Mouse (Mus musculus): ENCODE data around the gene Eps15l1. TPM values are rescaled to one million over a fixed set of nuclear protein-coding genes. Genes with fewer than 3 reads are reported as not detected.

Gene Eps15l1
- polyA plus RNA-seq, 1 experiment, result 3.2 TPM

- peaks cover 54% of the 10 kb centered on the region for H3K36me3 ChIP-seq (ENCODE audit: control insufficient read depth)
- H3K4me1 ChIP-seq (ENCODE audit: control insufficient read depth), result peaks cover 13% of the 10 kb centered on the region
- peaks cover 3% of the 10 kb centered on the region for H3K9me3 ChIP-seq (ENCODE audit: control insufficient read depth, low read length)
- TF ChIP-seq TAL1 (IDR thresholded peaks at IDR 0.05; ENCODE audit: low read length) (no peak), GATA1 (IDR thresholded peaks at IDR 0.05; ENCODE audit: low read length) (no peak)
- no peak overlapping the region for H3K4me3 ChIP-seq (replicated peaks)
- no peaks in the 10 kb centered on the region for H3K27me3 ChIP-seq (ENCODE audit: control insufficient read depth)
These were observed 32.6 kb upstream of the Eps15l1 start for GRCm38 (mm10) chr8:72453904-72454303.

GRCm38 (mm10) chr8:72451516-72451915, 30.3 kb upstream of the Eps15l1 start:
- TF ChIP-seq GATA1 (IDR thresholded peaks at IDR 0.05; ENCODE audit: low read length), result no peak
- no peak for TF ChIP-seq TAL1 (IDR thresholded peaks at IDR 0.05; ENCODE audit: low read length)
- Histone ChIP-seq H3K27me3 (ENCODE audit: control insufficient read depth) (no peaks in the 10 kb centered on the region), H3K4me3 (replicated peaks) (no peak overlapping the region), H3K9me3 (ENCODE audit: control insufficient read depth, low read length) (peaks cover 3% of the 10 kb centered on the region), H3K4me1 (ENCODE audit: control insufficient read depth) (peaks cover 14% of the 10 kb centered on the region), H3K36me3 (ENCODE audit: control insufficient read depth) (peaks cover 46% of the 10 kb centered on the region)

GRCm38 (mm10) chr8:72445071-72445470, 23.8 kb upstream of the Eps15l1 start:
- peaks cover 30% of the 10 kb centered on the region for H3K4me1 ChIP-seq (ENCODE audit: control insufficient read depth)
- no peaks in the 10 kb centered on the region for H3K9me3 ChIP-seq (ENCODE audit: control insufficient read depth, low read length)
- no peak overlapping the region for H3K4me3 ChIP-seq (replicated peaks)
- peaks cover 12% of the 10 kb centered on the region for H3K36me3 ChIP-seq (ENCODE audit: control insufficient read depth)
- no peak for TF ChIP-seq GATA1 (IDR thresholded peaks at IDR 0.05; ENCODE audit: low read length)
- no peaks in the 10 kb centered on the region for H3K27me3 ChIP-seq (ENCODE audit: control insufficient read depth)

- H3K27me3 ChIP-seq (ENCODE audit: control insufficient read depth), result no peaks in the 10 kb centered on the region
- H3K4me3 ChIP-seq (replicated peaks), result peak overlapping the region; percentile 60
- peaks cover 2% of the 10 kb centered on the region for H3K36me3 ChIP-seq (ENCODE audit: control insufficient read depth)
- H3K4me1 ChIP-seq (ENCODE audit: control insufficient read depth), result peaks cover 28% of the 10 kb centered on the region
- TF ChIP-seq GATA1 (IDR thresholded peaks at IDR 0.05; ENCODE audit: low read length) (no peak), TAL1 (IDR thresholded peaks at IDR 0.05; ENCODE audit: low read length) (no peak)
- H3K9me3 ChIP-seq (ENCODE audit: control insufficient read depth, low read length), result no peaks in the 10 kb centered on the region
These were observed 22.7 kb upstream of the Eps15l1 start for GRCm38 (mm10) chr8:72443994-72444350.

DNA sequence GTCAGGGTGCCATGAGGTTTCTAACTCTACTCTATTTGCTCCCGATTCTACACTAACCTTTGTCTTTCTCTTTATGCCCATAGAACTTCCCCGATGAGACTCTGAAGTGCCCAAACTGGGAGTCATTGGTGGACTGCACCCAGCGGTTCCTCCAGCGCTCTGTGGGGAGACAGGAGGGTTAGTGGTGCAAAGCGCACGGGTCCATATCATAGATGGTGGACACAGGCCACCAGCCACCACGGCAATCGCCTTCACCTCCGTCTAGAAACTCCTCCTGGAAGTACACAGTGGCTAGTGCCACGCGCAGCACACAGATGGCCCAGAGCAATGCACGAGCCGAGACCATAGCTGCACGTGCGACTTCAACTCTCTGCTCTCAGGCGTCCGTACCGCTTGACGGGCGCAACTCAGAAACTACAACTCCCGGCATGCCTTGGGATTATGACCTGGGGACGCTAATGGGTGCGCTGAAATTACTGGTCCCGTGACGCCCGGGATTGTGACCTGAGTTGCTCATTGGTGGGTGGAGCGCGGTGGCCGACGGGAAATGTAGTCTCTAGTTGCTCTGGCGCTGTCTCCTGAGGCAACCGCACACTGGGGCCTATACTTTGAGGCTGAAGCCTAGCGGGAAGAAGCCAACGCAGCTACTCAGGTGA, 22.2 kb upstream of the Eps15l1 start, which contains the start of the genes Calr3 and 1700030K09Rik:
Calr3 (minus strand) TSS at position 533 of the 656 bp plus-strand sequence.
1700030K09Rik (plus strand) TSS at position 543 of the 656 bp plus-strand sequence.
- Histone ChIP-seq H3K9me3 (ENCODE audit: control insufficient read depth, low read length) (no peaks in the 10 kb centered on the region), H3K4me1 (ENCODE audit: control insufficient read depth) (peaks cover 26% of the 10 kb centered on the region), H3K4me3 (replicated peaks) (peak within 1 kb of the TSS; percentile 60), H3K36me3 (ENCODE audit: control insufficient read depth) (peaks cover 2% of the 10 kb centered on the region), H3K27me3 (ENCODE audit: control insufficient read depth) (no peaks in the 10 kb centered on the region)
- TF ChIP-seq TAL1 (IDR thresholded peaks at IDR 0.05; ENCODE audit: low read length), result no peak

- no peak overlapping the region for H3K4me3 ChIP-seq (replicated peaks)
- H3K9me3 ChIP-seq (ENCODE audit: control insufficient read depth, low read length), result no peaks in the 10 kb centered on the region
- peaks cover 9% of the 10 kb centered on the region for H3K4me1 ChIP-seq (ENCODE audit: control insufficient read depth)
- H3K36me3 ChIP-seq (ENCODE audit: control insufficient read depth), result no peaks in the 10 kb centered on the region
- H3K27me3 ChIP-seq (ENCODE audit: control insufficient read depth), result no peaks in the 10 kb centered on the region
- TF ChIP-seq GATA1 (IDR thresholded peaks at IDR 0.05; ENCODE audit: low read length) (no peak), TAL1 (IDR thresholded peaks at IDR 0.05; ENCODE audit: low read length) (no peak)
These were observed 17.2 kb upstream of the Eps15l1 start for GRCm38 (mm10) chr8:72438248-72439015.

DNA sequence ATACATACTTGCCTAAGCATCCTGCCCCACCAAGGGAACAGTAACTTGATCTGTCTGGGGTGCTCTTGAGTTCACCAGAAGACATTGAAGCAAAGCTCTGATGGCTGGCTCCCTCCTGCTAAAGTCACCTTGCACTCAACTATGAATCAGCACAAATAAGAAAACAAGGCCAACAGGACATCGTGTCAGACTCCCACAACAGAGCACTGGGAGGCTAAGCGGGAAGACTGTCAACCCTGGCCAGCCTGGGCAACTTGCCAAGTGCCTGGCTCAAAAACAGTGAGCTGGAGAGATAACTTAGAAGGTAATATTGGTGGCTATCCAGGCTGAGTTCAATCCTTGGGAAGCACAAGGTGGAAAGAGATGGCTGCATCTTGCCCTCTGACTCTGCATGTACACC, 13.7 kb upstream of the Eps15l1 start:
- no peak for TF ChIP-seq GATA1 (IDR thresholded peaks at IDR 0.05; ENCODE audit: low read length)
- TF ChIP-seq TAL1 (IDR thresholded peaks at IDR 0.05; ENCODE audit: low read length), result no peak
- Histone ChIP-seq H3K27me3 (ENCODE audit: control insufficient read depth) (no peaks in the 10 kb centered on the region), H3K36me3 (ENCODE audit: control insufficient read depth) (no peaks in the 10 kb centered on the region), H3K4me1 (ENCODE audit: control insufficient read depth) (no peaks in the 10 kb centered on the region; the same call in none of the 2 replicates), H3K9me3 (ENCODE audit: control insufficient read depth, low read length) (no peaks in the 10 kb centered on the region), H3K4me3 (replicated peaks) (no peak overlapping the region)

- H3K36me3 ChIP-seq (ENCODE audit: control insufficient read depth), result no peaks in the 10 kb centered on the region
- TF ChIP-seq GATA1 (IDR thresholded peaks at IDR 0.05; ENCODE audit: low read length) (no peak), TAL1 (IDR thresholded peaks at IDR 0.05; ENCODE audit: low read length) (no peak)
These were observed 8.4 kb upstream of the Eps15l1 start for GRCm38 (mm10) chr8:72429676-72430075.

DNA sequence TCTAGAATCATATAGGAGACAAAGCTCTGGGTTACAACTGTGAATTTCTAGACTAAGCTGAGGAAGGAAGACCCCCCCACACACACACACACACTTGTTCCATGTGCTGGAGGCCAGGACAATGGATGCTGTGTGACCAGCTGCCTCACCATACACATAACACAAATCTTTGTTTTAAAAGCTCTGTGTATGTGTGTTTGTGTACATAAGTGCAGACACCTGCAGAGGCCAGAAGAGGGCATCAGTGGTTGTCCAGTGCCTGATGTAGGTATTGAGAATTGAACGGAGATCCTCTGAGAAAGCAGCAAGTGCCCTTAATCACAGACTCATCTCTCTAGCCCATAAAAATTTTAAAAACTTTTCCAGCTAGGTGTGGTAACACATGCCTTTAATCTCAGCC, 1.7 kb upstream of the Eps15l1 start:
- TF ChIP-seq GATA1 (IDR thresholded peaks at IDR 0.05; ENCODE audit: low read length) (no peak), TAL1 (IDR thresholded peaks at IDR 0.05; ENCODE audit: low read length) (no peak)

More at GRCm38 (mm10) chr8:72429676-72430075, 8.4 kb upstream of the Eps15l1 start:
- no peaks in the 10 kb centered on the region; the same call in 1 of the 2 replicates for H3K4me1 ChIP-seq (ENCODE audit: control insufficient read depth)
- no peak overlapping the region for H3K4me3 ChIP-seq (replicated peaks)
- H3K27me3 ChIP-seq (ENCODE audit: control insufficient read depth), result no peaks in the 10 kb centered on the region
- no peaks in the 10 kb centered on the region for H3K9me3 ChIP-seq (ENCODE audit: control insufficient read depth, low read length)

More for the DNA sequence above, 1.7 kb upstream of the Eps15l1 start:
- peaks cover 26% of the 10 kb centered on the region for H3K36me3 ChIP-seq (ENCODE audit: control insufficient read depth)
- H3K9me3 ChIP-seq (ENCODE audit: control insufficient read depth, low read length), result no peaks in the 10 kb centered on the region
- H3K4me1 ChIP-seq (ENCODE audit: control insufficient read depth), result peaks cover 41% of the 10 kb centered on the region
- H3K27me3 ChIP-seq (ENCODE audit: control insufficient read depth), result no peaks in the 10 kb centered on the region
- H3K4me3 ChIP-seq (replicated peaks), result no peak overlapping the region

All from erythroblast, embryonic 14.5 days (primary cell).